Comparison of ENCODE assay signal across 10 mouse cellular contexts in the genomic region with DNA sequence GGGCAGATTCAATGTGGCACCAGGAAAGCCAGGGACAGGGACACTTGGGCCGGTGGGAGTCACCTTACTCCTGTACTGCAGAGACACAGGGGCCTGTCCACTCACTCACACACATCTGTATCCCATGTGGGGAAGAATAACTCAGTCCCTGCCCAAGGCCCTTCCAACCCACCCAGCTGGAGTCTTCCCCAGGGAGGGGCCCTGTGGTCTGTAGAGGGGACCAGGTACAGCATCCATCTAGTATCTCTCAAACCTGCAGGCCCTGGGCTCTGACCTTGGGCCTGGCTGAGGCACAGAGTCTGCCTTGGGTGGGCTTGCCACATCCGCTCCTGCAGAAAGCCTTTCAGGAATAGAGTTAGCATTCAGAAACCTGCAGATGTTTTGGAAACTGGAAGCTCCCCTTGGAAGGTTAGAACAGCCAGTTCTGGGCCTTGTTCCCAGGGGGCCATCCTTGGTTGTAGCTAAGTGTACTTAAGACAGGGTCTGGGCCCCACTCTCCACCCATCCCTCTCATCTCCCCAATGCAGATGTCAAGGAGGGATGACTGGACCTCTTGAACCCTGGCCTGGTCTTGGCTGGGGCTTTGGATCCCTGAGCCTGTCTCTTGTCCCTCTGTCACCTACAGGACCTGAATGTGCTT.
A peak's percentile ranks its signal among the peaks of the same experiment; 100 is the strongest.
DNase-seq lines count a peak whose midpoint lies in the region; ATAC-seq and TF ChIP-seq lines count a peak whose summit lies in the region.
"Had no signal": no experiment of that assay in that cellular context is flagged by ENCODE, and none has a peak within 500 bp of the region (broad histone marks: within the 10 kb centered on the region; RNA-seq: fewer than 3 reads in every experiment).

No protein-coding gene starts in this region.

- H3K9ac ChIP-seq in lung, embryonic 16.5 days (ENCODE audit: low read length) = peak overlapping the region; percentile 45
- H3K9ac ChIP-seq in intestine, embryonic 16.5 days (ENCODE audit: low read depth, low read length) = peak overlapping the region; percentile 57; the same call in 1 of the 2 replicates
- peak overlapping the region; percentile 53 for H3K9ac ChIP-seq in stomach, embryonic 16.5 days (ENCODE audit: low read length)

- H3K27ac ChIP-seq in gastrocnemius, adult 2 months = peak overlapping the region; percentile 79
- peak overlapping the region; percentile 45; the same call in 1 of the 2 replicates for H3K27ac ChIP-seq in lung, embryonic 16.5 days (ENCODE audit: low read length)
- H3K27ac ChIP-seq in intestine, embryonic 16.5 days (ENCODE audit: low read length) = peak overlapping the region; percentile 47
- H3K27ac ChIP-seq in stomach, embryonic 16.5 days (ENCODE audit: low read length) = peak overlapping the region; percentile 77

- peak; percentile 65 for DNase-seq in gastrocnemius, adult 2 months
- DNase-seq in gastrocnemius, postnatal 4 days (ENCODE audit: low spot score in 2 of 2) = no peak
- no peak for DNase-seq in lung, postnatal 4 days
- DNase-seq in cerebellum, adult 9-11 months = no peak
- DNase-seq in layer of hippocampus, postnatal 10 days (ENCODE audit: low spot score in 2 of 2) = no peak
- DNase-seq: cerebellum, adult 9-10 months; layer of hippocampus, postnatal 36 days had no signal

- peaks cover 42% of the 10 kb centered on the region for H3K4me1 ChIP-seq in lung, embryonic 16.5 days (replicated peaks; ENCODE audit: control insufficient read depth, insufficient read depth, low read length)
- H3K4me1 ChIP-seq in intestine, embryonic 16.5 days (ENCODE audit: control insufficient read depth, insufficient read depth, low read length) = peaks cover 44% of the 10 kb centered on the region
- H3K4me1 ChIP-seq in stomach, embryonic 16.5 days (ENCODE audit: control insufficient read depth, insufficient read depth, low read length) = peaks cover 41% of the 10 kb centered on the region

- intact Hi-C loops in gastrocnemius, adult 2 months (cut with DNase I) = no loop called here

- no peak for TF ChIP-seq CTCF in gastrocnemius, adult 2 months (IDR thresholded peaks at IDR 0.05)

- WGBS in lung, embryonic 16.5 days = 88% methylated on average over 2 of the region's 2 CpGs
- 86% methylated on average over 2 of the region's 2 CpGs for WGBS in intestine, embryonic 16.5 days
- WGBS in stomach, embryonic 16.5 days = 80% methylated on average over 2 of the region's 2 CpGs

- ATAC-seq in lung, embryonic 16.5 days (ENCODE audit: low read depth) = no peak
- no peak for ATAC-seq in intestine, embryonic 16.5 days
- no peak for ATAC-seq in stomach, embryonic 16.5 days (ENCODE audit: insufficient read depth, low FRiP score)

- no peak overlapping the region for H3K4me3 ChIP-seq in gastrocnemius, adult 2 months
- H3K4me3 ChIP-seq in lung, embryonic 16.5 days (ENCODE audit: low read length) = no peak overlapping the region
- H3K4me3 ChIP-seq in intestine, embryonic 16.5 days (ENCODE audit: low read length) = no peak overlapping the region
- H3K4me3 ChIP-seq in stomach, embryonic 16.5 days (replicated peaks; ENCODE audit: low read length) = no peak overlapping the region

- no peaks in the 10 kb centered on the region for H3K36me3 ChIP-seq in lung, embryonic 16.5 days (ENCODE audit: control insufficient read depth, insufficient read depth, low read length)
- no peaks in the 10 kb centered on the region for H3K36me3 ChIP-seq in intestine, embryonic 16.5 days (ENCODE audit: control insufficient read depth, insufficient read depth, low read length)
- H3K36me3 ChIP-seq in stomach, embryonic 16.5 days (ENCODE audit: control insufficient read depth, insufficient read depth, low read length) = no peaks in the 10 kb centered on the region

- H3K9me3 ChIP-seq in lung, embryonic 16.5 days (ENCODE audit: control insufficient read depth, low read length) = no peaks in the 10 kb centered on the region
- no peaks in the 10 kb centered on the region for H3K9me3 ChIP-seq in intestine, embryonic 16.5 days (ENCODE audit: control insufficient read depth, low read length)
- no peaks in the 10 kb centered on the region for H3K9me3 ChIP-seq in stomach, embryonic 16.5 days (replicated peaks; ENCODE audit: control insufficient read depth, low read length)

- H3K27me3 ChIP-seq in lung, embryonic 16.5 days (ENCODE audit: control insufficient read depth, insufficient read depth, low read depth, low read length) = no peaks in the 10 kb centered on the region
- H3K27me3 ChIP-seq in intestine, embryonic 16.5 days (replicated peaks; ENCODE audit: control insufficient read depth, insufficient read depth, low read length) = no peaks in the 10 kb centered on the region
- H3K27me3 ChIP-seq in stomach, embryonic 16.5 days (ENCODE audit: control insufficient read depth, insufficient read depth, low read length) = no peaks in the 10 kb centered on the region

- no peak overlapping the region for H3K4me2 ChIP-seq in lung, embryonic 16.5 days (ENCODE audit: low read depth, low read length)
- H3K4me2 ChIP-seq in intestine, embryonic 16.5 days (ENCODE audit: low read depth, low read length) = 0 out of 2 replicates have a peak overlapping the region, but pooled peaks have one; percentile 29
- H3K4me2 ChIP-seq in stomach, embryonic 16.5 days (ENCODE audit: low read depth, low read length) = no peak overlapping the region
